Mouse (Mus musculus): ENCODE data around the gene Ren1. TPM values are rescaled to one million over a fixed set of nuclear protein-coding genes. Genes with fewer than 3 reads are reported as not detected.

Gene Ren1
- total RNA-seq, 2 experiments from 2014 or later = 0.20 TPM; not detected in 1

- no peak for DNase-seq (ENCODE audit: low spot score in 2 of 2)
Observed at GRCm38 (mm10) chr1:133408321-133408720, 58.0 kb downstream of the Ren1 start.

- DNase-seq (ENCODE audit: low spot score in 2 of 2) = no peak
Observed at GRCm38 (mm10) chr1:133408880-133409516, 58.7 kb downstream of the Ren1 start.

GRCm38 (mm10) chr1:133409786-133410185 is 59.5 kb downstream of the Ren1 start:
- no peak for DNase-seq (ENCODE audit: low spot score in 2 of 2)

Other genes with a start within 250 kb of the Ren1 start
- 10 to 100 TPM; 43.7 to 44.2 TPM for gene Ppp1r15b, start 219.4 kb upstream of the Ren1 start, total RNA-seq (2021)
- 10 to 100 TPM; 54.5 to 59.0 TPM for gene Plekha6, start 186.3 kb upstream of the Ren1 start, total RNA-seq (2021)
- gene Golt1a, start 40.7 kb upstream of the Ren1 start, total RNA-seq (2021) = not detected
- gene Kiss1, start 28.6 kb upstream of the Ren1 start, total RNA-seq (2021) = not detected
- 1 to 10 TPM; 1.0 to 2.1 TPM for gene Etnk2, start 13.1 kb downstream of the Ren1 start, total RNA-seq (2021)
- gene Sox13, start 73.9 kb downstream of the Ren1 start, total RNA-seq (2021) = 1 to 10 TPM; 7.4 to 7.9 TPM